Mouse (Mus musculus) monocyte, adult 5-6 weeks (primary cell): ENCODE measurements at regions not wholly inside any gene's neighbourhood (a gene's known extent, or its start where the extent isn't known, plus 50 kb on each side); places are given as distances from the start of the nearest gene placed in this dataset.

Source experiments
- ATAC-seq: fragments of 153-309, 156-312 bp; replicated peaks from 2 replicates; pipeline ENCODE4 v1.8.0; 2017; ENCODE audit warnings: mild to moderate bottlenecking; ENCODE audit not compliant: low TSS enrichment, insufficient number of reproducible peaks, severe bottlenecking, poor library complexity, low FRiP score

GRCm38 (mm10) chr2:6263565-6263964 is 50.7 kb upstream of the Echdc3 start:
- no peak for ATAC-seq

GRCm38 (mm10) chr2:6264085-6264783 is 51.4 kb upstream of the Echdc3 start:
- no peak for ATAC-seq

GRCm38 (mm10) chr2:6265117-6265516 is 52.3 kb upstream of the Echdc3 start:
- no peak for ATAC-seq

- no peak for ATAC-seq
Measured at GRCm38 (mm10) chr2:6267066-6267465, 54.2 kb upstream of the Echdc3 start.

- peak; percentile 97 for ATAC-seq
Measured at GRCm38 (mm10) chr2:6267537-6267936, 54.7 kb upstream of the Echdc3 start.

GRCm38 (mm10) chr2:6272514-6272913 is 50.0 kb upstream of the Usp6nl start:
- ATAC-seq, result no peak
